Mouse (Mus musculus): ENCODE data around the gene Kdm8. TPM values are rescaled to one million over a fixed set of nuclear protein-coding genes. Genes with fewer than 3 reads are reported as not detected.

Gene Kdm8
- total and polyA plus RNA-seq, 2 experiments from 2014 or later = 2.6 to 5.4 TPM

GRCm38 (mm10) chr7:125511432-125511831 is 67.0 kb downstream of the Kdm8 start:
- ATAC-seq (ENCODE audit: low FRiP score) (no peak), DNase-seq (ENCODE audit: low spot score) (no peak)
- H3K4me1 ChIP-seq (ENCODE audit: insufficient read depth, low read length) = no peaks in the 10 kb centered on the region
- no peak for TF ChIP-seq CTCF (IDR thresholded peaks at IDR 0.05)
- H3K27ac ChIP-seq (ENCODE audit: low read depth, low read length) = no peak overlapping the region
- no peak overlapping the region for H3K4me3 ChIP-seq (ENCODE audit: low read depth, low read length)
- WGBS = 93% methylated on average over 5 of the region's 5 CpGs
- H3K36me3 ChIP-seq (ENCODE audit: insufficient read depth, low read length) = no peaks in the 10 kb centered on the region
- no peak overlapping the region for H3K9ac ChIP-seq (replicated peaks; ENCODE audit: low read length, poor library complexity, severe bottlenecking)
- no peak overlapping the region for H3K4me2 ChIP-seq (ENCODE audit: low read depth, low read length, poor library complexity, severe bottlenecking)
- no peaks in the 10 kb centered on the region for H3K27me3 ChIP-seq (ENCODE audit: insufficient read depth, low read length)
- H3K9me3 ChIP-seq (ENCODE audit: low read length) = no peaks in the 10 kb centered on the region

- H3K36me3 ChIP-seq (ENCODE audit: insufficient read depth, low read length) = no peaks in the 10 kb centered on the region
- whole genome bisulfite sequencing = 79% methylated on average over 2 of the region's 2 CpGs
- H3K4me1 ChIP-seq (ENCODE audit: insufficient read depth, low read length) = no peaks in the 10 kb centered on the region
- H3K27me3 ChIP-seq (ENCODE audit: insufficient read depth, low read length) = no peaks in the 10 kb centered on the region
- H3K9ac ChIP-seq (replicated peaks; ENCODE audit: low read length, poor library complexity, severe bottlenecking) = no peak overlapping the region
- no peak for ATAC-seq (ENCODE audit: low FRiP score)
- no peak for TF ChIP-seq CTCF (IDR thresholded peaks at IDR 0.05)
- no peak overlapping the region for H3K4me3 ChIP-seq (ENCODE audit: low read depth, low read length)
- H3K4me2 ChIP-seq (ENCODE audit: low read depth, low read length, poor library complexity, severe bottlenecking) = no peak overlapping the region
- H3K27ac ChIP-seq (ENCODE audit: low read depth, low read length) = no peak overlapping the region
- no peak for DNase-seq (ENCODE audit: low spot score)
- no peaks in the 10 kb centered on the region for H3K9me3 ChIP-seq (ENCODE audit: low read length)
Measured at GRCm38 (mm10) chr7:125511852-125512251, 67.4 kb downstream of the Kdm8 start.

Other genes with a start within 250 kb of the Kdm8 start
- gene Nsmce1, start 46.9 kb downstream of the Kdm8 start, total RNA-seq (2014; rRNA removed) = 23.1 and 25.2 TPM in 2 replicates
- 77.8 and 81.9 TPM in 2 replicates for gene Nsmce1, start 46.9 kb downstream of the Kdm8 start, polyA plus RNA-seq (2015; fragmentation: Nextera tagmentation; extraction: Ambion mirVana)
- gene Il4ra, start 107.4 kb downstream of the Kdm8 start, total RNA-seq (2014; rRNA removed) = 11.0 and 12.9 TPM in 2 replicates
- 5.4 and 6.7 TPM in 2 replicates for gene Il4ra, start 107.4 kb downstream of the Kdm8 start, polyA plus RNA-seq (2015; fragmentation: Nextera tagmentation; extraction: Ambion mirVana)
- 0.44 and 0.61 TPM in 2 replicates for gene Il21r, start 158.8 kb downstream of the Kdm8 start, total RNA-seq (2014; rRNA removed)
- 0.21 and 0.44 TPM in 2 replicates for gene Il21r, start 158.8 kb downstream of the Kdm8 start, polyA plus RNA-seq (2015; fragmentation: Nextera tagmentation; extraction: Ambion mirVana)